Mouse (Mus musculus): Measurements from ENCODE around the gene Dph5. TPM values are rescaled to one million over a fixed set of nuclear protein-coding genes. Genes with fewer than 3 reads are reported as not detected.

Dph5 gene
- polyA plus RNA-seq, 1 experiment from 2014 or later, result 28.7 TPM

Small RNA genes within 50 kb of the gene (microRNA-seq; reads per million reads assigned to microRNA genes)
- not detected for gene Mir669n

Other genes starting within 250 kb of the Dph5 start
- gene S1pr1, start 172.8 kb upstream of the Dph5 start, polyA plus RNA-seq (2015; fragmentation: Nextera tagmentation; extraction: Ambion mirVana), result 30.5 TPM in 2 replicates
- 14.6 and 18.7 TPM in 2 replicates for gene Slc30a7, start 119.6 kb downstream of the Dph5 start, polyA plus RNA-seq (2015; fragmentation: Nextera tagmentation; extraction: Ambion mirVana)
- gene Extl2, start 119.6 kb downstream of the Dph5 start, polyA plus RNA-seq (2015; fragmentation: Nextera tagmentation; extraction: Ambion mirVana), result 39.8 and 41.6 TPM in 2 replicates
- 25.9 and 38.1 TPM in 2 replicates for gene Vcam1, start 241.9 kb downstream of the Dph5 start, polyA plus RNA-seq (2015; fragmentation: Nextera tagmentation; extraction: Ambion mirVana)